Mouse (Mus musculus) intestine, embryonic 15.5 days (tissue): Measurements from ENCODE around the gene Dync1i1. TPM values are rescaled to one million over a fixed set of nuclear protein-coding genes. Genes with fewer than 3 reads are reported as not detected.

ENCODE experiments used
- ATAC-seq: fragments of 200-750 bp; cut with Nextera tagmentation; 2 replicates; pipeline ENCODE4 v1.8.0; 2017; ENCODE audit warnings: moderate TSS enrichment, moderate library complexity
- H3K27ac ChIP-seq: fragments of 300-500 bp; sonication (generic); 2 replicates; pipeline ENCODE4 v1.5.1; 2015; ENCODE audit warnings: mild to moderate bottlenecking, inconsistent platforms
- H3K27me3 ChIP-seq: fragments of 300-500 bp; sonication (generic); replicated peaks from 2 replicates; pipeline ENCODE4 v1.6.1; 2015; ENCODE audit warnings: inconsistent platforms
- H3K36me3 ChIP-seq: fragments of 300-500 bp; sonication (generic); 2 replicates; pipeline ENCODE4 v1.6.1; 2015; ENCODE audit warnings: inconsistent platforms
- H3K4me1 ChIP-seq: fragments of 300-500 bp; sonication (generic); replicated peaks from 2 replicates; pipeline ENCODE4 v1.6.1; 2015; ENCODE audit warnings: inconsistent platforms
- H3K4me2 ChIP-seq: fragments of 300-500 bp; sonication (generic); replicated peaks from 2 replicates; pipeline ENCODE4 v1.6.1; 2015; ENCODE audit warnings: mild to moderate bottlenecking, inconsistent platforms
- H3K4me3 ChIP-seq: fragments of 300-500 bp; sonication (generic); replicated peaks from 2 replicates; pipeline ENCODE4 v1.5.1; 2015; ENCODE audit warnings: inconsistent platforms
- H3K9ac ChIP-seq: fragments of 300-500 bp; sonication (generic); 2 replicates; pipeline ENCODE4 v1.6.1; 2015; ENCODE audit warnings: inconsistent platforms
- H3K9me3 ChIP-seq: fragments of 300-500 bp; sonication (generic); 2 replicates; pipeline ENCODE4 v1.6.1; 2016; ENCODE audit warnings: inconsistent platforms
- WGBS: fragments of 180-500 bp; shearing (Covaris S2); methylation state at CpG from one replicate; pipeline ENCODE4 v1.1.7; 2015; 5-methylcytosine and 5-hydroxymethylcytosine counted together
- polyA plus RNA-seq: library from polyadenylated mRNA; unstranded; fragments of >200 nt; fragmentation: Nextera tagmentation; extraction: Ambion mirVana; gene quantifications from 2 replicates; pipeline ENCODE4 v1.2.1, GENCODE M21; 2015

Dync1i1 gene
- polyA plus RNA-seq, 1 experiment from 2014 or later = 0.54 TPM

- Histone ChIP-seq H3K9ac (no peak overlapping the region), H3K4me3 (no peak overlapping the region), H3K9me3 (no peaks in the 10 kb centered on the region), H3K27me3 (no peaks in the 10 kb centered on the region), H3K4me1 (no peaks in the 10 kb centered on the region), H3K27ac (no peak overlapping the region), H3K36me3 (no peaks in the 10 kb centered on the region), H3K4me2 (no peak overlapping the region)
- 85% methylated on average over 1 of the region's 1 CpGs for WGBS
- no peak for ATAC-seq
These were observed 9.4 kb downstream of the Dync1i1 start for GRCm38 (mm10) chr6:5734862-5735261.

- Histone ChIP-seq H3K4me1 (no peaks in the 10 kb centered on the region), H3K4me3 (no peak overlapping the region), H3K4me2 (no peak overlapping the region), H3K27me3 (no peaks in the 10 kb centered on the region), H3K9me3 (no peaks in the 10 kb centered on the region), H3K27ac (no peak overlapping the region), H3K9ac (no peak overlapping the region), H3K36me3 (no peaks in the 10 kb centered on the region)
- WGBS = 83% methylated on average over 7 of the region's 7 CpGs
- no peak for ATAC-seq
These were observed 14.3 kb downstream of the Dync1i1 start for GRCm38 (mm10) chr6:5739711-5740110.

GRCm38 (mm10) chr6:5741395-5742032, 16.1 kb downstream of the Dync1i1 start:
- Histone ChIP-seq H3K9me3 (no peaks in the 10 kb centered on the region), H3K36me3 (no peaks in the 10 kb centered on the region), H3K27ac (no peak overlapping the region), H3K4me2 (no peak overlapping the region), H3K4me3 (no peak overlapping the region), H3K4me1 (no peaks in the 10 kb centered on the region), H3K27me3 (no peaks in the 10 kb centered on the region), H3K9ac (no peak overlapping the region)
- 88% methylated on average over 6 of the region's 6 CpGs for WGBS
- no peak for ATAC-seq

GRCm38 (mm10) chr6:5750079-5750711, 24.8 kb downstream of the Dync1i1 start:
- H3K9me3 ChIP-seq = no peaks in the 10 kb centered on the region
- H3K4me1 ChIP-seq = no peaks in the 10 kb centered on the region
- H3K27me3 ChIP-seq = no peaks in the 10 kb centered on the region
- no peak overlapping the region for H3K4me3 ChIP-seq
- H3K27ac ChIP-seq = no peak overlapping the region
- ATAC-seq = no peak
- WGBS = 64% methylated on average over 6 of the region's 6 CpGs
- no peak overlapping the region for H3K9ac ChIP-seq
- H3K4me2 ChIP-seq = no peak overlapping the region
- no peaks in the 10 kb centered on the region for H3K36me3 ChIP-seq

- Histone ChIP-seq H3K4me1 (no peaks in the 10 kb centered on the region), H3K9ac (no peak overlapping the region), H3K4me3 (no peak overlapping the region), H3K4me2 (no peak overlapping the region), H3K27me3 (no peaks in the 10 kb centered on the region), H3K36me3 (no peaks in the 10 kb centered on the region), H3K9me3 (no peaks in the 10 kb centered on the region), H3K27ac (no peak overlapping the region)
- ATAC-seq = no peak
- WGBS = 62% methylated on average over 16 of the region's 16 CpGs
These were observed 26.7 kb downstream of the Dync1i1 start for GRCm38 (mm10) chr6:5752128-5752527.

- Histone ChIP-seq H3K27me3 (no peaks in the 10 kb centered on the region), H3K9me3 (no peaks in the 10 kb centered on the region), H3K4me3 (no peak overlapping the region), H3K36me3 (no peaks in the 10 kb centered on the region), H3K4me2 (no peak overlapping the region), H3K9ac (no peak overlapping the region), H3K4me1 (no peaks in the 10 kb centered on the region), H3K27ac (no peak overlapping the region)
- WGBS = 77% methylated on average over 5 of the region's 5 CpGs
- ATAC-seq = no peak
These were observed 27.2 kb downstream of the Dync1i1 start for GRCm38 (mm10) chr6:5752617-5753016.

- Histone ChIP-seq H3K4me2 (no peak overlapping the region), H3K27me3 (no peaks in the 10 kb centered on the region), H3K4me1 (no peaks in the 10 kb centered on the region), H3K27ac (no peak overlapping the region), H3K9me3 (no peaks in the 10 kb centered on the region), H3K9ac (no peak overlapping the region), H3K4me3 (no peak overlapping the region), H3K36me3 (no peaks in the 10 kb centered on the region)
- ATAC-seq = no peak
- 60% methylated on average over 5 of the region's 5 CpGs for WGBS
These were observed 31.2 kb downstream of the Dync1i1 start for GRCm38 (mm10) chr6:5756509-5757130.

- Histone ChIP-seq H3K9me3 (no peaks in the 10 kb centered on the region), H3K4me1 (no peaks in the 10 kb centered on the region), H3K4me2 (no peak overlapping the region), H3K27ac (no peak overlapping the region), H3K4me3 (no peak overlapping the region), H3K27me3 (no peaks in the 10 kb centered on the region), H3K36me3 (no peaks in the 10 kb centered on the region), H3K9ac (no peak overlapping the region)
- ATAC-seq = peak; percentile 53
- WGBS = 53% methylated on average over 2 of the region's 2 CpGs
These were observed 37.5 kb downstream of the Dync1i1 start for GRCm38 (mm10) chr6:5762943-5763342.

GRCm38 (mm10) chr6:5768576-5768975, 43.1 kb downstream of the Dync1i1 start:
- ATAC-seq = no peak
- H3K4me3 ChIP-seq = no peak overlapping the region
- H3K4me2 ChIP-seq = no peak overlapping the region
- H3K27ac ChIP-seq = no peak overlapping the region
- H3K27me3 ChIP-seq = no peaks in the 10 kb centered on the region
- H3K9ac ChIP-seq = no peak overlapping the region
- no peaks in the 10 kb centered on the region for H3K36me3 ChIP-seq
- H3K9me3 ChIP-seq = no peaks in the 10 kb centered on the region
- WGBS = 65% methylated on average over 1 of the region's 1 CpGs
- no peaks in the 10 kb centered on the region for H3K4me1 ChIP-seq

GRCm38 (mm10) chr6:5770283-5770682, 44.8 kb downstream of the Dync1i1 start:
- ATAC-seq = no peak
- 74% methylated on average over 4 of the region's 4 CpGs for WGBS
- Histone ChIP-seq H3K36me3 (no peaks in the 10 kb centered on the region), H3K4me2 (no peak overlapping the region), H3K4me3 (no peak overlapping the region), H3K27me3 (no peaks in the 10 kb centered on the region), H3K9me3 (no peaks in the 10 kb centered on the region), H3K27ac (no peak overlapping the region), H3K9ac (no peak overlapping the region), H3K4me1 (no peaks in the 10 kb centered on the region)

GRCm38 (mm10) chr6:5775461-5775860, 50.0 kb downstream of the Dync1i1 start:
- Histone ChIP-seq H3K4me1 (no peaks in the 10 kb centered on the region), H3K9me3 (no peaks in the 10 kb centered on the region), H3K9ac (no peak overlapping the region), H3K27ac (no peak overlapping the region), H3K27me3 (no peaks in the 10 kb centered on the region), H3K36me3 (no peaks in the 10 kb centered on the region), H3K4me3 (no peak overlapping the region), H3K4me2 (no peak overlapping the region)
- WGBS = 79% methylated on average over 3 of the region's 3 CpGs
- ATAC-seq = no peak

GRCm38 (mm10) chr6:5781752-5782151, 56.3 kb downstream of the Dync1i1 start:
- no peaks in the 10 kb centered on the region for H3K9me3 ChIP-seq
- no peak overlapping the region for H3K4me2 ChIP-seq
- H3K4me3 ChIP-seq = no peak overlapping the region
- H3K9ac ChIP-seq = no peak overlapping the region
- H3K4me1 ChIP-seq = no peaks in the 10 kb centered on the region
- ATAC-seq = no peak
- H3K27me3 ChIP-seq = no peaks in the 10 kb centered on the region
- no peak overlapping the region for H3K27ac ChIP-seq
- H3K36me3 ChIP-seq = no peaks in the 10 kb centered on the region
- 78% methylated on average over 6 of the region's 6 CpGs for WGBS

GRCm38 (mm10) chr6:5783830-5784229, 58.4 kb downstream of the Dync1i1 start:
- Histone ChIP-seq H3K4me3 (no peak overlapping the region), H3K9ac (no peak overlapping the region), H3K4me2 (no peak overlapping the region), H3K36me3 (no peaks in the 10 kb centered on the region), H3K9me3 (no peaks in the 10 kb centered on the region), H3K27me3 (no peaks in the 10 kb centered on the region), H3K4me1 (no peaks in the 10 kb centered on the region), H3K27ac (no peak overlapping the region)
- ATAC-seq = no peak
- 92% methylated on average over 14 of the region's 14 CpGs for WGBS
